14 mouse cellular contexts compared by ENCODE assay signal in the genomic region with DNA sequence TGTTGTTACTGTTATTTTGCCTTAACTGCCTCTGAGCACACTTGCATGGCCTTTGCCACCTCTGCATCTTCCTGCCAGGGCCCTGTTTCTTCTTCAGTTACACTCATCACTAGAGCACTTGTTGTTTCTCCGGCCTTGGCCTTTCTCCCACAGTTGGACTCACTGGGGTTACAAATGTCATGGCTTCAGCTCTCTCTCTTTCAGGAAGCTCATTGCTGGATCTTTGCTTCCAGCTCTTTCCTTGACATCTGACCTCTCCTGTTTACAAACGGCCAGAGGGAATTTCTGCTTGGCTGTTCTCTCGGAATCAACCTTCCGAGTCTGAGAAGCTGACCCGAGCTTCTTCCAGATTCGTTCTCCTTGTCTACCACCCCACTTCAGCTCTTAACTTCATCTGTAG.
DNase-seq lines count a peak whose midpoint lies in the region; ATAC-seq and TF ChIP-seq lines count a peak whose summit lies in the region.
"Had no signal": no experiment of that assay in that cellular context is flagged by ENCODE, and none has a peak within 500 bp of the region (broad histone marks: within the 10 kb centered on the region; RNA-seq: fewer than 3 reads in every experiment).

No protein-coding gene starts in this region.

- no peak for ATAC-seq in embryonic facial prominence, embryonic 14.5 days (ENCODE audit: low read depth)
- no peak for ATAC-seq in intestine, postnatal 0 days
- ATAC-seq in intestine, embryonic 15.5 days = no peak
- ATAC-seq: forebrain, embryonic 16.5 days had no signal

- WGBS in embryonic facial prominence, embryonic 14.5 days = 21% methylated on average over 6 of the region's 6 CpGs
- 25% methylated on average over 6 of the region's 6 CpGs for WGBS in embryonic facial prominence, embryonic 10.5 days
- WGBS in kidney, adult 2 months = 17% methylated on average over 6 of the region's 6 CpGs
- WGBS in intestine, postnatal 0 days = 36% methylated on average over 6 of the region's 6 CpGs
- 26% methylated on average over 6 of the region's 6 CpGs for WGBS in intestine, embryonic 15.5 days

- no peaks in the 10 kb centered on the region for H3K27me3 ChIP-seq in embryonic facial prominence, embryonic 14.5 days (replicated peaks; ENCODE audit: control insufficient read depth, insufficient read depth, low read length)
- no peaks in the 10 kb centered on the region for H3K27me3 ChIP-seq in embryonic facial prominence, embryonic 10.5 days (replicated peaks; ENCODE audit: low read depth, poor library complexity, severe bottlenecking)
- no peaks in the 10 kb centered on the region for H3K27me3 ChIP-seq in kidney, adult 2 months (replicated peaks; ENCODE audit: control insufficient read depth, insufficient read depth, low read length)
- H3K27me3 ChIP-seq in intestine, postnatal 0 days (replicated peaks; ENCODE audit: control insufficient read depth, insufficient read depth, low read length) = no peaks in the 10 kb centered on the region
- H3K27me3 ChIP-seq in intestine, embryonic 15.5 days (replicated peaks) = no peaks in the 10 kb centered on the region
- H3K27me3 ChIP-seq: hindbrain, embryonic 13.5 days; liver, embryonic 15.5 days; stomach, embryonic 15.5 days had no signal

- DNase-seq in embryonic facial prominence, embryonic 14.5 days (ENCODE audit: low spot score) = peak; percentile 2
- no peak for DNase-seq in embryonic facial prominence, embryonic 10.5 days (ENCODE audit: low spot score)
- peak; percentile 32 for DNase-seq in retina, embryonic 14.5 days (ENCODE audit: low spot score)
- DNase-seq in retina, postnatal 1 day = no peak
- DNase-seq in kidney, adult 2 months = peak; percentile 49
- DNase-seq in ovary, postnatal 36 days (ENCODE audit: low spot score) = peak; percentile 6
- DNase-seq: midbrain, embryonic 14.5 days had no signal

- TF ChIP-seq POLR2A in kidney, adult 2 months (IDR thresholded peaks at IDR 0.05; ENCODE audit: low read depth, low read length) = no peak

- H3K4me3 ChIP-seq in embryonic facial prominence, embryonic 14.5 days (ENCODE audit: low read depth, low read length) = no peak overlapping the region
- no peak overlapping the region for H3K4me3 ChIP-seq in embryonic facial prominence, embryonic 10.5 days
- no peak overlapping the region for H3K4me3 ChIP-seq in kidney, adult 2 months (ENCODE audit: insufficient read depth, low read depth, low read length)
- no peak overlapping the region for H3K4me3 ChIP-seq in intestine, postnatal 0 days (ENCODE audit: low read depth, low read length)
- no peak overlapping the region for H3K4me3 ChIP-seq in intestine, embryonic 15.5 days (replicated peaks)
- H3K4me3 ChIP-seq: hindbrain, embryonic 13.5 days; left cerebral cortex, adult 2 months; liver, embryonic 15.5 days; stomach, embryonic 15.5 days had no signal

- no peaks in the 10 kb centered on the region for H3K4me1 ChIP-seq in embryonic facial prominence, embryonic 14.5 days (ENCODE audit: control insufficient read depth, insufficient read depth, low read length)
- H3K4me1 ChIP-seq in embryonic facial prominence, embryonic 10.5 days = peaks cover 11% of the 10 kb centered on the region; the same call in 1 of the 2 replicates
- no peaks in the 10 kb centered on the region for H3K4me1 ChIP-seq in kidney, adult 2 months (ENCODE audit: control insufficient read depth, insufficient read depth, low read length)
- no peaks in the 10 kb centered on the region for H3K4me1 ChIP-seq in intestine, postnatal 0 days (replicated peaks; ENCODE audit: control insufficient read depth, insufficient read depth, low read length)
- H3K4me1 ChIP-seq in intestine, embryonic 15.5 days (replicated peaks) = no peaks in the 10 kb centered on the region
- H3K4me1 ChIP-seq: hindbrain, embryonic 13.5 days; liver, embryonic 15.5 days; stomach, embryonic 15.5 days had no signal

- H3K9ac ChIP-seq in embryonic facial prominence, embryonic 14.5 days (ENCODE audit: low read depth, low read length) = no peak overlapping the region
- H3K9ac ChIP-seq in intestine, postnatal 0 days (ENCODE audit: low read depth, low read length) = no peak overlapping the region
- H3K9ac ChIP-seq in intestine, embryonic 15.5 days = no peak overlapping the region
- H3K9ac ChIP-seq: hindbrain, embryonic 13.5 days; liver, embryonic 15.5 days; stomach, embryonic 15.5 days had no signal

- H3K36me3 ChIP-seq in embryonic facial prominence, embryonic 14.5 days (ENCODE audit: control insufficient read depth, insufficient read depth, low read length) = no peaks in the 10 kb centered on the region
- H3K36me3 ChIP-seq in embryonic facial prominence, embryonic 10.5 days (replicated peaks) = no peaks in the 10 kb centered on the region
- no peaks in the 10 kb centered on the region for H3K36me3 ChIP-seq in kidney, adult 2 months (ENCODE audit: control insufficient read depth, insufficient read depth, low read length)
- H3K36me3 ChIP-seq in intestine, postnatal 0 days (ENCODE audit: control insufficient read depth, insufficient read depth) = no peaks in the 10 kb centered on the region
- H3K36me3 ChIP-seq in intestine, embryonic 15.5 days = no peaks in the 10 kb centered on the region
- H3K36me3 ChIP-seq: hindbrain, embryonic 13.5 days; liver, embryonic 15.5 days; stomach, embryonic 15.5 days had no signal

- no peak for TF ChIP-seq CTCF in kidney, adult 2 months (conservative IDR thresholded peaks at IDR 0.05; ENCODE audit: insufficient read depth, insufficient read length, low read depth, low read length)
- TF ChIP-seq CTCF in intestine, postnatal 0 days (IDR thresholded peaks at IDR 0.05; ENCODE audit: low read depth) = no peak

- H3K9me3 ChIP-seq in embryonic facial prominence, embryonic 14.5 days (ENCODE audit: control insufficient read depth, low read length) = no peaks in the 10 kb centered on the region
- H3K9me3 ChIP-seq in embryonic facial prominence, embryonic 10.5 days = no peaks in the 10 kb centered on the region
- H3K9me3 ChIP-seq in intestine, postnatal 0 days (ENCODE audit: control insufficient read depth) = no peaks in the 10 kb centered on the region
- no peaks in the 10 kb centered on the region for H3K9me3 ChIP-seq in intestine, embryonic 15.5 days
- H3K9me3 ChIP-seq: hindbrain, embryonic 13.5 days; liver, embryonic 15.5 days; stomach, embryonic 15.5 days had no signal

- H3K27ac ChIP-seq in embryonic facial prominence, embryonic 14.5 days (replicated peaks; ENCODE audit: low read depth, low read length) = no peak overlapping the region
- H3K27ac ChIP-seq in embryonic facial prominence, embryonic 10.5 days (replicated peaks) = no peak overlapping the region
- H3K27ac ChIP-seq in kidney, adult 2 months (ENCODE audit: insufficient read depth, low read depth, low read length) = no peak overlapping the region
- no peak overlapping the region for H3K27ac ChIP-seq in intestine, postnatal 0 days (ENCODE audit: low read depth, low read length)
- H3K27ac ChIP-seq in intestine, embryonic 15.5 days = no peak overlapping the region
- H3K27ac ChIP-seq: hindbrain, embryonic 13.5 days; left cerebral cortex, adult 2 months; liver, embryonic 15.5 days; stomach, embryonic 15.5 days had no signal

- H3K4me2 ChIP-seq in embryonic facial prominence, embryonic 14.5 days (ENCODE audit: low read depth, low read length) = no peak overlapping the region
- H3K4me2 ChIP-seq in intestine, postnatal 0 days (replicated peaks; ENCODE audit: low read depth) = no peak overlapping the region
- no peak overlapping the region for H3K4me2 ChIP-seq in intestine, embryonic 15.5 days (replicated peaks)
- H3K4me2 ChIP-seq: hindbrain, embryonic 13.5 days; liver, embryonic 15.5 days; stomach, embryonic 15.5 days had no signal

Comparison
In these comparisons a context has a peak if more than half of its experiments do, and no peak if none do; other contexts are left out.
1. DNase-seq: peak in embryonic facial prominence, embryonic 14.5 days (single experiment), retina, embryonic 14.5 days (single experiment), kidney, adult 2 months (single experiment) and ovary, postnatal 36 days (single experiment); none in embryonic facial prominence, embryonic 10.5 days (single experiment) and retina, postnatal 1 day (single experiment).